Mouse (Mus musculus): ENCODE data around the gene Mtln. TPM values are rescaled to one million over a fixed set of nuclear protein-coding genes. Genes with fewer than 3 reads are reported as not detected.

Gene Mtln
- polyA plus RNA-seq (2017; shearing (Covaris generic)) = 10 to 100 TPM; 28.9 to 40.0 TPM

DNA sequence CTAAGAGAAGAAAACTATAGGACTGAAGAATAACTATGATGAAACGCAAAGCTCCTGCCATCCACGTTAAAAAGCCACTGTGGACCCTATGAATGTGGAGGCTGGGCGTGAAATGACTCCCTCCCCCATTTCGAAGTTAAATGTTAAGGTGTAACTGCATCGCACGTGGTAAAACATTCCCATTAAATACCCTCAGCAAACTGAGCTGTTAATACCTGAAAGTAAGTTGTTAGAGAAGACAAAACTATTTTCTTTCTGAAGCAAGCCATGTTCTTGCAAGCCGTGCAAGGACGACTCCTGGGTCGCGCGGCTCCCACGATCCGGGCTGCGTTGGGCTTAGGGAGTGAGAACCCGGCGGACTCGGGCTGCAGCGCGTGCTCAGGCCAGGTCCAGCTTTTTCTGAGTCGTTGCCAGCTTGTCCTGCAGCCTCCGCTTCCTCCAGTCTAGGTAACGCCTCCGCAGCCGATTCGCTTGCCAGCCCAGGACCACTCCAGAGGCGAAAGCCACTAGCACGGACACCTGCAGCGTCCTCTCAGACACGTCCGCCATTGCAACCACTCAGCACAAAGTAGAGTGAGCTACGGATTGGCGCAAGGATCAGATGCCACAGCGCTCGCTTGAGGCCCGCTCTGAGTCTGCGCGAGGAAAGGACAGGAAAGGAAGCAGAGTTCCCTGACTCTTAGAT, at the start of gene Mtln:
Mtln (minus strand) TSS at position 570 of the 685 bp plus-strand sequence.
- peak; percentile 83 for ATAC-seq

DNA sequence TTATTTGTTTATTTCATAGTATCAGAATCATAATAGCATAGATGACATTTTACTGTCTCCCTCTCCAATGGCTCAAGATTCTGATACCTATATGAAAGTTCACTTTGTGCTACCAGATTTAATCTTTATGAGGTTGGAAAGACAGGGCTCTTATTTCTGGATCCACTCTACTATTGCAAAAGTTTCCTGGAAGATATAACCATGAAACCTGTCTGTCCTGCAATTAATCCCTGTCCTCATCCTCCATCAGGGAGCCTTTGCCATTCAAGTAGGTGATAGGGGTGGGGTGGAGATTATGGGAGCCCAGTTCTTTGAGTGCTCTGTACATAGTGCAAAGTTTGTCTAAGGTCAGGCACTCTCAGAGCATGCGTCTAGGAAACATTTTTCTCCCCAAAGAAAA, 49.1 kb upstream of the Mtln start:
- ATAC-seq = no peak

DNA sequence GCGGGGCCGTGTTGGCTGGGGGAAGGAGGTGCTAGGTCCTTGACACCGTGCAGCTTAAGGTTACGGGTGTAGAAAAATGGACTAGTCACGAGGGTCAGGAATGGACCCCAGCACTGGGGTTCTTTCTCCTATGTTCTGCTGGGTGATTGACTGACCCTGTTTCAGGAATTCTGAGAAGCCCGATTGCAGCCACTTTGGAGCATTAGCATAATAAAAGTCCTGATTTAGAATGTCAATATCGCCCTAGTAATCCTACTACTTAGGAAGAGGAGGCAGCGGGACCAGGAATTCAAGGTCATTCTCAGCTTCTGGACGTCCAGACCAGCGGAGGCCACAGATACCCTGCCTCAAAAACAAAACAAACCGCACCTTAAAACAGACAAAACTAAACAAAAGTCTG, 47.1 kb upstream of the Mtln start:
- no peak for ATAC-seq

DNA sequence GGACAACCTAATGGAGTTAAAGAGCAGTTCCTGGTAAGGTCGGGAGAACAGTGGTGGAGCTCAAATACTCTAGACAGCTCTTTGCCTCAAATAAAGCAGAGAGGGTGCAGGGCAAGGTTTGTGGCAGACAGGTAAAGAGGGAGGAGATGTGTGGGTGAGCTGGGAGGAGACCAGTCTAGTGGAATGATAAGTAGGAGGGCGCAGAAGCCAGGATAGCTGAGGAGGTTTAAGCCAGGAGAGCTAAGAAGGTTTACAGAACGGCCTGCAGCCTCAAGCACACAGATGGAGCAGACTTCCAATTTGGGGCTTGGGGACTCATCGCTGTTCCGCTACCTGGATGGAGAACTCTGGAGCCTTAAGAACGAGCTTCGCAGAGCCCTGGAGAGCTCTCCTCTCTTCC, 46.3 kb upstream of the Mtln start, which contains the start of gene Acoxl:
Acoxl (plus strand) TSS at position 301 of the 400 bp plus-strand sequence.
- no peak for ATAC-seq

DNA sequence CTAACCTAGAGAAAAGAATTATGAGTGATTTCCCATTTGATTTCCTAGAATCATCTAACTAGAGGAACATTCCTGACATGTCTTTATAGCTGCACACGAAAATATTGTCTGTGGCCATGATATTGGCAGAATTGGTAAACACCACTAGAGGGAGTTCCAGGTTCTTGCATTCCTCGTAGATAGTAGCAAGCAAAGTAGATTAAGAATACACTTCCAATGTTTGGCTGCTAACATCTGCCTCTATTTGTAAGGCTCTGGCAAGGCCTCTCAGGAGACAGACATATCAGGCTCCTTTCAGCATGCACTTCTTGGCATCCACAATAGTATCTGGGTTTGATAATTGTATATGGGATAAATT, 40.5 kb upstream of the Mtln start:
- ATAC-seq = no peak

DNA sequence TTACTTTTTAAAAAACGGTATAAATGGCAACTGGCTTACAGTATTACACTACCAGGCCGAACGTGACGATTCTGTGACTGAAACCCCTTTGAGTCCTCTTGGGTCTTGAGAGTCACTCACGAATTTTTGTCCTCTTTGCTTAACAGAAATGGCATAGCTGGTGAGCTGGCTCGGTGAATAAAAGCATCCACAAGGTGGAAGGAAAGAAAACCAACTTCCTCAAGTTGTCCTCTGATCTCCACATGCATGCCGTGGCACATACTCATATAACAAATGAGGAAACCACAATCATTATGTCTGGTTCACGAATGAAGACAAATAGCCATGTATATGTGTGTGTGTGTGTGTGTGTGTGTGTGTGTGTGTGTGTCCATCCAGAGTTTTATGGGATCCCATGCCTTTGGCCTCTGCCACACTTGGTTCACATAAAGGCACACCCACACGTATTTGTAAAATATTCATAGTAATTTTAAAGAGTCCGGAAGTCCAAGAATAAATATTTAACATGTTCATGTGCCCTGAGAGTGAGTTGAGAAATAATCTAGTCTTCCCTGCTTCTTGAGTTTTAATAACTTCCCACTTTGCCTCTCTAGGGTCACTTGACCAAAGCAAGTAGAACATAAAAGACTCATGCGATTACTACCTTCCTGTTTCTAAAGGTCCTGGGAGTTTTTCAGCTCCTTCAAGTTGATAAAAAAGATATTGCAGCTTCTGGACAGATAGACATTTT, 40.0 kb upstream of the Mtln start:
- ATAC-seq = peak; percentile 38

DNA sequence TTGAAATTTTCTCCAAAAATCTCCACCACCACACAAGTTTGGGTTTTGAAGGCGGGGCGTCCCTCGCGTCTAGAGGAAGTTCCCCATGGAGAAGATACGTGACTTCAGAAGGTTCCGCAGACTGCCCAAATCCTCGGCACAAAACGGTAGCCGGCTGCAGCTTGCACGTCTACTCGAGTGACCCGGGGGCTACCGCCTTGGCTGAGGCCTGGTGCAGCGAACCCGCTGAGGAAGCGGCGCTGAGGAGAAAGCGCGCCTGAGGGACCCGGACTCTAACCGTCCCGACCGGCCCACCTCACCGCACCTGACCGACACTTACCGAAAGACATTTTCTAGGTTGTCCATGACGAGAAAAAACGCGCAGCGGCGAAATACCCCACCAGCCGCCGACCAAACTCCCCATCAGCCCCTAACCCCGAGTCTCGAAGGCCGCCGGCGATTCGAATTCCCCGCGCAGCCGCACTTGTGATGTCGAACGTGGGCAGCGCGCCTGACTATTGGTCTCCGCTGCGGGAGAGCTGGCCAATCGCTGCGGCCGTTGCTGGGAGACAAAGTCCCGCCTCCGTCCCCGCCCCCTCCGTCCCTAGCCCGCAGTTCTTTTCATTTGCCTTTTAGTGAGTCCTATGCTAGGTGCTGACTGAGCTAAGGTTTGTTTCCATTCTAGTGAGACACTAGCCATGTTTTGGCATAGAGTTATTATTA, 39.3 kb upstream of the Mtln start, which contains the start of gene Bub1:
Bub1 (minus strand) TSS at position 465 of the 702 bp plus-strand sequence.
- peak; percentile 99 for ATAC-seq

DNA sequence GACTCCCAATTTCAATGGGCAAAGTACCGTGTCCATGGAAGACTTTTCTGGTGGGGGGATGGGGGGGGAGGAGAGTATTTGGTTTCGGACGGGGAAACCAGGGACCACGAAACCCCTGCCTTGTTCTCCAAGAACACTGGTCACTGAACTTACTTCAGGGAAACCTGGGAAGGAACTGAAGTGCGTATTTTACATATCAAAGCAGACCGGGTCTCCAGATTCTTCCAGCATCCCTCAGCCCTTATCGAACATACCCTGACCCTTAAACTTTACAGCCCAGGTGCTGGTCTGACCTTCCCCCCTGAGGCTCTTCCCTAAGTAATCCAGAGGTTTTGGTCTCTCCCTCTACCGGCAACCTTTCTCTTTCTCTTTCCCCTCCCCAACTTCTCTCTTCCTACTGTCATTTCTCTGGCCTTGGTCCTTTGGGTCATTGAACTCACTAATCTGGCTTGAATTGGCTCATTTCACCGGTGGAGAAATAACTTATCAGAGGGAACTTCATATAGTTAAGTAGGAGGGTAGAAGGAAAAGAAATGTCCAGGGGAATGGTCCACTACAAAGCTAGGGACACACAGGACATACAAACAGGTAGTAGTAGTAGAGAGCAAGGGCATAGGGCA, 2.5 kb downstream of the Mtln start:
- ATAC-seq = no peak

DNA sequence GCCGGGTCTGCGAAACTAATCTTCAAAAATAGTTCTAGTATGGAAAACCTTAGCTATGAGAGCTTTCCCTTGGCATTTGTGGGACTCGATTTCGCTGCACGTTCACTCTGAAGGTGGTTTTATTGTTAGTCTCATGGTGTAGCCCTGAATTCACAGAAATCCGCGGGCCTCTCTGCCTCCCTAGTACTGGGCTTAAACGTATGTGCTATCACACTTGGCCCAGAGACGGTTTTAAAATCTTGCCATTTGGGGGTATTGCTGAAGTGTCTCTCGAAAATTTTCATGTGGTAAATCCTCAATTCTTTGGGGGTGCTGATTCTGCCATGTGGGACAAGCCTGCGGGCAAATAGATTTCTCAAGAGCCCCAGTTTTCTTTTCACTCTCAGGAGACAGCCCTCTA, 3.1 kb downstream of the Mtln start:
- peak; percentile 27 for ATAC-seq

DNA sequence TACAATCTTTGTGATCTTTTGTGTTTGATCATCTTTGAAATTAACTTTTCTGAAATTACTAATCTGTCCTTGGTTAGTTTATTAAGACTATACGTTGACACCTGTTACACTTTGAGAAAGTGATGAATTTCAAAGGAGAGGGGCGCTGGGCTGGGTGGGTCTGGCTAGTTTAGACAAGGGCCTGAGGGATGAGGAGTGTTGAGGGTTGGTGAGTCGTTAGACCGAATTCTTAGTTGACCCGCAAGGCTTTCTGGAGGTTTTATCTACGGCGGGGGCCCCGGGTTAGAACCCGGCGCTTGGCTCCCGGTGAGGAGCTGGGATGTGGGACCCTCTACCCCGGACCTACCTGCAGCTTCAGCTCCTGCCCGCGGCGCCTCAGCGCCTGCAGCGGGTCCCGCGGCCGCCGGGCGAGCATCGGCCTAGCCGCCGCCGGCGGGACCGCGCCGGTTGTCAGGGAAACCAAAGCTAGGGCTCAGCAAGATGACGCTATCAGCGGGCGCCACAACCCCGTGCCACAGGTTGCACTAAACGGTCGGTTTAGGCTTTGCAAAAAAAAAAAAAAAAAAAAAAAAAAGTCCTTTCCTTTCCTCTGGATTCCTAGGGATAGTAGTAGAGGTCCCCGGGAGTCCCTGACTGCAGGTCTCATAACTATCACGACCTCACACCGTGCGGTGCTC, 3.7 kb downstream of the Mtln start, which contains the start of gene Nphp1:
Nphp1 (minus strand) TSS at position 458 of the 677 bp plus-strand sequence.
- ATAC-seq = peak; percentile 85

DNA sequence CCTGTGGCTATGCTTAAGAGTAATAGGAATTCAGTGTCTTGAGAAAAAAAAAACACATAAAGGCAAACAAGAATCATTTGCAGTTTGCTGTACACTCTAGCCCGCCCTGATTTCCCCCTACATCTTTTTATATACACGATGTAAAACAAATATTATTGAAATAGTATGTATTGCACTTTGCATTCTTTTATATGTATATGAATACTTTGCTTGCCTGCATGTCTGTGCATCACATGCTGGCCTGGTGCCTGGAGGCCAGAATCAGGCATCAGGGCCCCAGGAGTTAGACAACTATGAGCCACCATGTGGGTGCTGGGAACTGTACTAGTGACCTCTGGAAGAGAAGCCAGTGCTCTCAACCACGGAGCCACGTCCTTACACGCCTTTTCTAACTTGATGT, 5.1 kb downstream of the Mtln start:
- ATAC-seq = no peak

DNA sequence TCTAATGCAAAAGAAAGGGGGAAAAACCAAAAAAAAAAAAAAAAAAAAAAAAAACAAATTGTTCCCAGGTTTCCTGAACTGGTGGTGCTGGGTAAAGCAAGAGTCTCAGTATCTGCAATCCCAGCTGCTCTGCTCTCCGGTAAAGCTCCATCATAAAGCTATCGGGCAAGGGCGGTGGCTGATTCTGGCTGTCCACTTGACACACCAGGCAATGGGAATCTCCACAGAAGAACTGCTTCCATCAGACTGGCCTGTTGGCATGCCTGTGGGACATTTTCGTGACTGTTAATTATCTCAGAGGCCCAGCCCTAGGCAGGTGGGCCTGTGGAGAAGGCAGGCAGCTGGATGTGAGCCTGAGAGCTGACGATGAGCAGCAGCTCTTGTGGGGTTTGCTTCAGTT, 13.8 kb downstream of the Mtln start:
- ATAC-seq = no peak

DNA sequence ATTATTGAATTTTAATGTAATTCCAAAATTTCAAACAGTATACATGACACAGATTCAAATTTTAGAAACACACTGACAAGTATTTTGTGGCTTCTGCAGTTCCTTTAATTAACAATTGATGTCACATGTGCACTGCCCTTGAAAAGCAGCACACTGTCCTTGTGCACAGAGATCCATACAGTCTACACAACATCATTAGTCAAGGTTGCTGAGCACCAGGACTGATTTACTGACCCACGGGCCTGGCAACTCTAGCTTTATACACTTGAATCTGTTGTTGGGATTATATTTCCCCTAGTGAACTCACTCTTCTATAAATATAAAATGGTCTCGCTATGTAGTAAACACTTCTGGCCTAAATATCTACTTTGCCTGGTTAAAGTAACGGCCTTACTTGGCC, 17.3 kb downstream of the Mtln start:
- ATAC-seq = no peak

DNA sequence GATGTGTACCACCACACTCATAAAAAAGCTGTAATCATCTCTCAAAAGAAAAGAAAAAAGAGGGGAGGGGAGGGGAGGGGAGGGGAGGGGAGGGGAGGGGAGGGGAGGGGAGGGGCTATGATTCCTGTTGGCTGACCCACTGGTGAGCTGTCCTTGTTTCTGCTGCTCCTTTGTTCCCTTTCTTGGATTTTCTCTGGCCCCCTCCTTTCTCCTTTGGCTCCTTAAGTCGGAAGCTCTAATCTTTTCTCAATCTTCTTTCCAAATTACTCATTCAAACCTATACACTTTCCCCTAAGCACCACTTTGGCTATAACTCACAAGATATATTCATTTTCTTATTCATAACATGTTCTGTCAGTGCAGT, 17.7 kb downstream of the Mtln start:
- ATAC-seq = no peak

DNA sequence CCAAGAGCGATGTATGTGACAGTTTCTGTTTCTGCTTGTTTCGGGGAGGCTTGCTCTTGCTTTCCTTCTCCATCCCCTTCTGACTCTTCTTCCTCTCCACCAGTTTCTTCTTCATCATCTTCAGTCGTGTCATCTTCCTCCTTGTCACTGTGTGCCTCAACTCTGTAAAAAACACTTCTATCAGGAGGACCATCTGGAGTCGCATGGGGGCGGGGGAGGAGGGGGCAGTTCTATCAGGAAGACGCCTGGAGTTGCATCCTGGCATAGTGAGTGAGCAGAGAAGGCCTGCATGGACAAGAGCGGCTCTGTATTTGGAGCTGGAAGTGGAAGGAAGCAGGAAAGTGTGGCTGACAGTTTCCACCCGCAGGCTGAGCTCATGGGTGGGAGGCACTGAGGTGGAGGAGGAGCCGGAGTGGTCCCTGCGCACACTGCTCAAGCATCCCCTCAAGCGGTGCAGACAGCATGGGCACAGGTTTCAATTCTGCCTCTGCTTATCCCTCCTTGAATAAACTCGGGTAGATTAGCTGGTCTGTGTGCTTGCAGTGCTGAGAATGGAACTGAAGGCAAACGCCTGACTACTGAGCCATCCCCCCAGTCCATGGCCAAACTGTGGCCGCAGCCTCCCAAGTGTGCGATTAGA, 18.2 kb downstream of the Mtln start:
- no peak for ATAC-seq

DNA sequence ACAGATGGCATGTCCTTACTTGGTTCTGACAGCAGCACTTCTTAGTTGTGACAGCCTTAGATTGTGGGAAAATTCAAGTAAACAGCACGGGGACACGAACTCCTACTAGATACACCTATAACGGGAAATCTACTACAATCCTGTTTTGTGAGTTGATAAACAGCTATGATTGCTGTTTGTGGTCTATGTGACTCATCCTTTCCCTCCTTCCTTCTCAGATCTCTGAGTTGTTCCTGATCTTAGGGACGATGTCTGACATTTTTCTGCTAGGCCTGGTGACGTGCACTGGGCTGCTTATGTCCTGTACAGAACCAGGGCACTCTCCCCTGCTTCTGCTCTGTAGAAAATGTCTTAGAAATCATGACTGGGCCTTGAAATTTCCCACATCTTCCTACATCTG, 30.7 kb downstream of the Mtln start:
- no peak for ATAC-seq

DNA sequence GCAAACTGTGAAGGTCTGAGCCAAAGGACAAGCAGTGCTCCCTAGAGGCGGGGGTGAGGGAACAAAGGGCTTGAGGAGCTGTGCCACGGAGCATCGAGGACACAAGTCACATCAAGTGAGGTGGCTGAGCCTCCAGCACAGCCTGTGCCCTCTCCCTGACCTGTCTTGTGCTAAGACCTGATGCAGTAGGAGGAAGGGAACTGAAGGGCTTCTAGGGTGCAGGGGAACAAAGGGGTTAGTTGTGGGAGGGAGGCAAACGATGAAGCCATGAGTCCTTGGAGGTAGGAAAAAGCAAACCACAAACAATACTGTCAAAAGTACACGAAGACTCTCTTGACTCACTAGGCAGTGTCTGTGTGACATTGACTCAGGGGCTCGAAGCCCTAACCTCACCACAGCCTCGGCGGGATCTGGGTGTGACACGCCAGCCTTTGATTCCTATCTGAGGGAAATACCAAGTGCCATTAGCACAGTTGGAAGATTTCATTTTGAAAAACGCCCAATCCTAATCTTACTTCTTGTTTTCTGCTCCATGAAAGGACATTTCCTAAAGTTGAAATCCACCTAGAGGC, 31.8 kb downstream of the Mtln start:
- ATAC-seq = no peak

DNA sequence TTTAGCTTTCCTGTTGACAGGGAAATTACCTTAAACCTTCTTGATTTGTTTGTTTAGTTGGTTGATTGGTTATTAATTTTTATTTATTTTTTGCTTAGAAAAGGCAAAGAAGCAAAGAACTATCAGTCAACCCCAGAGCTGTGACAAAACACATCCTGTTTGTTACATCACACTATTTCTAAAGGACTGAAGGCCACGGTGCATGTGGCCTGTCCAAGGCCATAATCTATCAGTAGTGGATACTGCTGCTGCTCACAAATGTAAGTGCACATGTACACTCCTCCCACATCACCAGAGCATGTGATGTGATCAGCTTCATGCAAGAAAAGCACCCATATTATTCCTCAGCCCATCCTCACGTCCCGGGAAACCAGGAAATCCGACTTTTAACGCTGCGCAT, 32.3 kb downstream of the Mtln start:
- ATAC-seq = no peak

DNA sequence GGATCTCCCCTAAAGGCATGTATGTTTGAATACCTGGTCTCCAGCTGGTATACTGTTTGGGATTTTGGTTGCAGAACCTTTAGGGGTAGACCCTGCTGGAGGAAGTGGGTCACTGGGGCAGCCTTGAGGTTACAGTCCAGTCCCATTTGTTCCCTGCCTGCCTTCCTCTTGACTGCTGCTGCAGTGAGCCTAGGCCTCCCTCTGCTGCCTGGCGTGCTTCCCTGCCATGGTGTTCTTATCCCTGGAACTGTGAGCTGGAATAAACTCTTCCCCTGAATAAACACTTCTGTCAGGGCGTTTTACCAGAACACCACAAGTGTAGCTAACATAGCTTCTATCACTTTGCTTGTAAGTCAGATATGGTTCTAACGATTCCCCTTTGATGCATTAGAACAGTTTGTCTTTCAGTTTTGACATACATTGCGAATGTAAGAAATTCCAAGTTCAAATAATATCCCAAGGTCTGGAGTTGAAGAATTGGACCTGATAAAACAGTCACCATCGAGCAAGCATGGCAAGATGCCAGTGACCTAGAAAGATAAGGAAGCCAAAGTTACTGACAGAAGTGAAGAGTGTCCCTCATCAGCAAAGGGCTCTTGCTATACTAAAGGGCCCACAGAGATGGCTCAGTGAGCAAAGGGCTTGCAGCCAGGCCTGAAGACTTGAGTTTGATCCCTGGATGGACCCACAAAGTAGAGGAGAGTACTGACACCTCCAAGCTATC, 33.0 kb downstream of the Mtln start:
- no peak for ATAC-seq

DNA sequence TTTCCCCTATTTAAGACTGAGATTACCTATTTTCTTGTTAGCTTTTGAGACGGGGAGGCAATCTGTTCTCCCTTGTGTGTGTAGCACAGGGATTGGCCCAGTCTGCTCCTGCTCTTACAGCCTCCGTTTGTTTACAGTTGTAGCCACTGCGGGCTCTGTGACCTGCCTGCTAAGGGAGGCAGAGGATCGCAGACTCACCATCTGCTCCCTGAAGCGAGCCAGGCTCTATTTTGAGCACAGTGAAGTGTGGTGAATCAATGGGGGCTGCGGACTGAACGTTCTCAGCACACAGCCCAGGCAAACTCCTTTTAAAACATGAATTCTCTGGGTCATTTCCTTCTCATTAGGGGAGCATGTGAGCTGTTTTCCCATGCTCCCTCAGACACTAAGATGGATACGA, 35.1 kb downstream of the Mtln start:
- no peak for ATAC-seq

DNA sequence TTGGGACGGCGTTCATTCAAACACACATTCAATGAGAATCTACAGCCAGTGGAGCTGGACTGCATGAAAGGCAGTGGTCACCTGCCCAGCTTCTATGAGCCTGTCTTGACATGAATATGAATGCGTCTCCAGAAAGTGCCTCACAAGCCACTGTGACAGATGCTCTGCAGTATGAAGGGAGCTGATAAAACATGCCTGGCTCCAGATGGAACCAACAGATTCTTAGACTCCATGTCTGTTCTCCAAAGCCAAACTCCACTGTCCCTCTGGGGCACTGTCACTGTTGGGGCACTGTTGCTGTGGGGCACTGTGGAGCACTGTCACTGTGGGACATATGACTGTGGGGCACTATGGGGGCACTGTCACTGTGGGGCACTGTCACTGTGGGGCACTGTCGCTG, 38.2 kb downstream of the Mtln start:
- ATAC-seq = no peak

Measured in CD4-positive, CD25-positive, alpha-beta regulatory T cell, adult 4 months (primary cell).